Mouse (Mus musculus) lung, postnatal 0 days (tissue): ENCODE measurements around the gene Paqr3. TPM values are rescaled to one million over a fixed set of nuclear protein-coding genes. Genes with fewer than 3 reads are reported as not detected.

Source experiments
- ATAC-seq: fragments of 200-750 bp; cut with Nextera tagmentation; 2 replicates; pipeline ENCODE4 v1.8.0; 2017; ENCODE audit warnings: moderate library complexity
- DNase-seq: peaks from one replicate; pipeline ENCODE4 v3.0.0-alpha.2; 2016; ENCODE audit warnings: low spot score
- H3K27ac ChIP-seq: fragments of 300-500 bp; sonication (generic); 2 replicates; pipeline ENCODE4 v1.5.1; 2014; ENCODE audit warnings: antibody characterized with exemption, mild to moderate bottlenecking, low read length, mixed read lengths
- H3K27me3 ChIP-seq: fragments of 300-500 bp; sonication (generic); replicated peaks from 2 replicates; pipeline ENCODE4 v1.6.1; 2014; ENCODE audit warnings: low read length, mixed read lengths; ENCODE audit not compliant: insufficient read depth
- H3K36me3 ChIP-seq: fragments of 300-500 bp; sonication (generic); 2 replicates; pipeline ENCODE4 v1.6.1; 2014; ENCODE audit warnings: low read length, mixed read lengths; ENCODE audit not compliant: insufficient read depth
- H3K4me1 ChIP-seq: fragments of 300-500 bp; sonication (generic); 2 replicates; pipeline ENCODE4 v1.6.1; 2014; ENCODE audit warnings: antibody characterized with exemption, low read depth, low read length, mixed read lengths; ENCODE audit not compliant: insufficient read depth
- H3K4me2 ChIP-seq: fragments of 300-500 bp; sonication (generic); replicated peaks from 2 replicates; pipeline ENCODE4 v1.6.1; 2014; ENCODE audit warnings: low read depth, mild to moderate bottlenecking, low read length, moderate library complexity, mixed read lengths
- H3K4me3 ChIP-seq: fragments of 300-500 bp; sonication (generic); 2 replicates; pipeline ENCODE4 v1.5.1; 2014; ENCODE audit warnings: low read depth, low read length
- H3K9ac ChIP-seq: fragments of 300-500 bp; sonication (generic); replicated peaks from 2 replicates; pipeline ENCODE4 v1.6.1; 2014; ENCODE audit warnings: low read depth, mild to moderate bottlenecking
- H3K9me3 ChIP-seq: fragments of 300-500 bp; sonication (generic); 2 replicates; pipeline ENCODE4 v1.6.1; 2016; ENCODE audit warnings: low read length, mixed read lengths
- CTCF ChIP-seq: IDR thresholded peaks from 2 replicates; pipeline ENCODE4 v1.5.1; 2016; ENCODE audit warnings: antibody characterized with exemption, mild to moderate bottlenecking
- EP300 ChIP-seq: IDR thresholded peaks from 2 replicates; pipeline ENCODE4 v1.6.1; 2016; ENCODE audit warnings: antibody characterized with exemption, mild to moderate bottlenecking, control low read depth
- WGBS: fragments of 180-500 bp; shearing (Covaris S2); extraction: QIAGEN DNeasy Blood & Tissue Kit; methylation state at CpG from one replicate; pipeline ENCODE4 v1.1.7; 2014; 5-methylcytosine and 5-hydroxymethylcytosine counted together
- polyA plus RNA-seq: library from polyadenylated mRNA; unstranded; fragments of >200 nt; fragmentation: Nextera tagmentation; extraction: Ambion mirVana; gene quantifications from 2 replicates; pipeline ENCODE4 v1.2.1, GENCODE M21; 2015

Paqr3 gene
- polyA plus RNA-seq, 1 experiment from 2014 or later = 1.4 TPM

GRCm38 (mm10) chr5:97054166-97054565 is 57.2 kb downstream of the Paqr3 start:
- 80% methylated on average over 5 of the region's 5 CpGs for WGBS
- no peaks in the 10 kb centered on the region for H3K9me3 ChIP-seq

GRCm38 (mm10) chr5:97048905-97049304 is 62.5 kb downstream of the Paqr3 start:
- no peak for ATAC-seq
- Histone ChIP-seq H3K27ac (no peak overlapping the region), H3K4me3 (no peak overlapping the region), H3K4me1 (no peaks in the 10 kb centered on the region), H3K9ac (no peak overlapping the region), H3K27me3 (no peaks in the 10 kb centered on the region), H3K4me2 (no peak overlapping the region), H3K9me3 (no peaks in the 10 kb centered on the region), H3K36me3 (peaks cover 4% of the 10 kb centered on the region; the same call in 1 of the 2 replicates)
- no peak for TF ChIP-seq CTCF
- no peak for TF ChIP-seq EP300
- WGBS = 90% methylated on average over 5 of the region's 5 CpGs
- no peak for DNase-seq

More at GRCm38 (mm10) chr5:97054166-97054565, 57.2 kb downstream of the Paqr3 start:
- TF ChIP-seq CTCF (no peak), EP300 (no peak)
- no peak overlapping the region for H3K4me3 ChIP-seq
- DNase-seq = no peak
- peaks cover 4% of the 10 kb centered on the region; the same call in 1 of the 2 replicates for H3K36me3 ChIP-seq
- no peaks in the 10 kb centered on the region for H3K4me1 ChIP-seq
- no peaks in the 10 kb centered on the region for H3K27me3 ChIP-seq
- H3K27ac ChIP-seq = no peak overlapping the region
- no peak for ATAC-seq
- H3K4me2 ChIP-seq = no peak overlapping the region
- no peak overlapping the region for H3K9ac ChIP-seq

GRCm38 (mm10) chr5:97046680-97047079 is 64.7 kb downstream of the Paqr3 start:
- 89% methylated on average over 10 of the region's 10 CpGs for WGBS
- TF ChIP-seq CTCF (no peak), EP300 (no peak)
- DNase-seq = no peak
- Histone ChIP-seq H3K36me3 (no peaks in the 10 kb centered on the region), H3K27ac (no peak overlapping the region), H3K4me3 (no peak overlapping the region), H3K27me3 (no peaks in the 10 kb centered on the region), H3K9me3 (no peaks in the 10 kb centered on the region), H3K4me1 (no peaks in the 10 kb centered on the region), H3K9ac (no peak overlapping the region), H3K4me2 (no peak overlapping the region)
- no peak for ATAC-seq

- DNase-seq = no peak
- no peaks in the 10 kb centered on the region; the same call in 1 of the 2 replicates for H3K36me3 ChIP-seq
- H3K4me1 ChIP-seq = no peaks in the 10 kb centered on the region
- H3K9me3 ChIP-seq = no peaks in the 10 kb centered on the region
- 81% methylated on average over 7 of the region's 7 CpGs for WGBS
- no peaks in the 10 kb centered on the region for H3K27me3 ChIP-seq
- no peak overlapping the region for H3K27ac ChIP-seq
- ATAC-seq = no peak
- H3K4me3 ChIP-seq = no peak overlapping the region
- no peak overlapping the region for H3K4me2 ChIP-seq
- H3K9ac ChIP-seq = no peak overlapping the region
- TF ChIP-seq CTCF = no peak
Measured at GRCm38 (mm10) chr5:97045260-97045659, 66.1 kb downstream of the Paqr3 start.

Other genes starting within 250 kb of the Paqr3 start
- gene Bmp2k, start 113.9 kb downstream of the Paqr3 start, polyA plus RNA-seq = 16.5 and 17.3 TPM in 2 replicates